Mouse (Mus musculus): ENCODE measurements at regions not wholly inside any gene's neighbourhood (a gene's known extent, or its start where the extent isn't known, plus 50 kb on each side); places are given as distances from the start of the nearest gene placed in this dataset.

DNA sequence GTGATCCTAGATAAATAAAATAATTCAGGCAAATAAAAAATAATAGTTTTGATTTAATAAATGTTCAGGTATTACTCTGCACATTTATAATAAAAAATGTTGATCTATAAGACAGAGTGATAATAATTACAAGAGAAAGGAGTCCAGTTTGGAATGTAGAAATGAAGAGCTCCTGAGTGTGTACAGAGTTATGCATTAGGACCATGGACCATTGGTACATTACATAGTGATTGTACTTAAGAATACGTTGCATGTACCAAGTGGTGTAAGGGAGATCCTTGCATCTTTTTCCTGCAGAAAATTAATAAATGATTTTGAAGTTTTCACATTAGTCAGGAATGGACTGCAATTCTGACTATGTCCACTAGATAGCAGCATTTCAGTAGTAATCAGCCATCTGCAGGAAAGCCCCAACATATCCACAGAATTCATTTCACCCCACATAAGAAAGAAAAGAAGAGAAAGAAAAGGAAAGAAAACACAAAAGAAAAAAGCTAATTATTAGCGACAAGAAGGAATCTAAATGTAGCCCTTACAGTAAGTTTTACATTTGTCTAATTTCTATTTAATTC lies 204.5 kb downstream of the Dsel start:
- TF ChIP-seq CTCF (IDR thresholded peaks at IDR 0.05; ENCODE audit: low read depth) (peak; percentile 81), EP300 (optimal IDR thresholded peaks at IDR 0.05) (no peak)
